Mouse (Mus musculus) erythroblast, embryonic 14.5 days (primary cell): ENCODE results near the gene Nceh1.

ENCODE experiments used
- GATA1 ChIP-seq: IDR thresholded peaks from 2 replicates; pipeline ENCODE4 v1.6.1; 2012; ENCODE audit warnings: low read length, inconsistent platforms, mixed read lengths
- TAL1 ChIP-seq: IDR thresholded peaks from 3 replicates; pipeline ENCODE4 v1.6.1; 2012; ENCODE audit warnings: low read length, inconsistent platforms, mixed read lengths

GRCm38 (mm10) chr3:27258461-27258860 is 75.7 kb downstream of the Nceh1 start:
- no peak for TF ChIP-seq GATA1
- TF ChIP-seq TAL1: no peak
